16 mouse cellular contexts compared by ENCODE assay signal in genomic region chr1:189362579-189362978, GRCm38 (mm10).
"Had no signal": no experiment of that assay in that cellular context is flagged by ENCODE, and none has a peak within 500 bp of the region (broad histone marks: within the 10 kb centered on the region; RNA-seq: fewer than 3 reads in every experiment).

No protein-coding gene starts in this region.

- H3K4me3 ChIP-seq: layer of hippocampus, adult 2 months; limb, embryonic 10.5 days; liver, embryonic 15.5 days; midbrain, embryonic 15.5 days; neural tube, embryonic 13.5 days had no signal

- H3K36me3 ChIP-seq: limb, embryonic 10.5 days; liver, embryonic 15.5 days; midbrain, embryonic 15.5 days; neural tube, embryonic 13.5 days had no signal

- ATAC-seq: midbrain, embryonic 15.5 days had no signal

- H3K27ac ChIP-seq: layer of hippocampus, adult 2 months; limb, embryonic 10.5 days; liver, embryonic 15.5 days; midbrain, embryonic 15.5 days; neural tube, embryonic 13.5 days had no signal

- H3K9ac ChIP-seq: liver, embryonic 15.5 days; midbrain, embryonic 15.5 days; neural tube, embryonic 13.5 days had no signal

- H3K9me3 ChIP-seq: limb, embryonic 10.5 days; liver, embryonic 15.5 days; midbrain, embryonic 15.5 days; neural tube, embryonic 13.5 days had no signal

- H3K4me1 ChIP-seq: limb, embryonic 10.5 days; liver, embryonic 15.5 days; midbrain, embryonic 15.5 days; neural tube, embryonic 13.5 days had no signal

- H3K27me3 ChIP-seq: liver, embryonic 15.5 days; midbrain, embryonic 15.5 days; neural tube, embryonic 13.5 days had no signal

- H3K4me2 ChIP-seq: liver, embryonic 11.5 days; liver, embryonic 15.5 days; midbrain, embryonic 11.5 days; midbrain, embryonic 15.5 days; neural tube, embryonic 13.5 days had no signal

- DNase-seq: kidney, postnatal 10 days; kidney, postnatal 4 days; lung, adult 2 months; lung, postnatal 10 days; lung, postnatal 4 days; retina, postnatal 1 day; right cerebral cortex, postnatal 4 days; spleen, adult 18-20 months; thymus, postnatal 4 days had no signal
